Mouse (Mus musculus): ENCODE data around the gene Hoxb8. TPM values are rescaled to one million over a fixed set of nuclear protein-coding genes. Genes with fewer than 3 reads are reported as not detected.
A peak's percentile ranks its signal among the peaks of the same experiment; 100 is the strongest.

The Hoxb8 gene
- polyA plus RNA-seq, 2 experiments from 2014 or later = not detected

DNA sequence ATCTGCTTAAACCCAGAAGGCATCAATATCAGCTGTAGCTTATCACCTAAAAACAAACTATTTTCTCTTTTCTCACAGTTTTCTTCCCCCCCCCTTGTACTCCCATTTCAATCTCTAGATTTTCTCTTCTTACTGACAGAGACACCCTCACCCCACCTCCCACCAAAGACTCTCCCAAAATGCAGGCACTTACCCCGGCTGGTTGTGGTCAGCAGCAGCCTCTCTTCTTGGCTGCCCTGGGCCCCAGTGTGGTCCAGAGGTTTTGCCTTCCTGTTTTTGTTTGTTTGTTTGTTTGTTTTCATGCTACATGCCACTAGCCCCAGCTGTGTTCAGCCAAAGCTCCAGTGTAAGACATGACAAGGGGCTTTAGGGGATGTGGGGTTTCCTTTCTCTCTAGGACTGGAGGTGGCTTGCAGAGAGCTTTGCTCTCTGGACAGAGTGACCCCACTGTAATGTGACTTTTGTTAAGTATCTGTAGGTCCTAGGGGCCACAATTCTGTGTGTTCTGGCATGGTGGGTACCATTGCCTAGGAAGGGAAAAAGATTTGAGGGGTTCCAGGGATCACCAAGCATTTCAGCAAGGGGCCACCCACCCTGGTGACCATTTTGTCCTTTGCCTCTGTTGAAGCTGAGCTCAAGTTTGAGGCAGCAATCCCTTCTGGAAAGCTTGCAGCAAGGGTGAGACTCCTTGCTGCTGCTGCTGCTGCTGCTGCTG, 13.5 kb upstream of the Hoxb8 start:
- ATAC-seq = no peak

DNA sequence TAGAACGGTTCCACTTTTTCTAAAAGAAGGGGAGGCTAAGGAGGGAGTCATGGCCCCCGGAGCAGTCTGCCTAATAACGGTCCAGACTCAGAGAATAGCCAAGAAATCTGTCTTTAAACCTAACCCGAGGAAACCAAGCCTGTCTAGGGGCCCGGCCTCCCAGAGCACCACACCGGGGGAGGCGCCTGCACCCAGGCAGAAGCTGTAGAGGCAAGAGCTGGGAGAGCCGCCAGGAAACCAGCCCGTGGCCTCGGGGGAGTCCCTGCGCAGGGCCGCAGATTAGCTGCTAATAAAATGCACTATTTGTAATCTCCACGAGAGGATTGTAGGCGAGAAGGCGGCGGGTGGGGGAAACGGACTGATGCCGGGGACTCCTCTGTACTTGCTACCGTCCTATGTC, 11.8 kb upstream of the Hoxb8 start:
- ATAC-seq = peak; percentile 74

DNA sequence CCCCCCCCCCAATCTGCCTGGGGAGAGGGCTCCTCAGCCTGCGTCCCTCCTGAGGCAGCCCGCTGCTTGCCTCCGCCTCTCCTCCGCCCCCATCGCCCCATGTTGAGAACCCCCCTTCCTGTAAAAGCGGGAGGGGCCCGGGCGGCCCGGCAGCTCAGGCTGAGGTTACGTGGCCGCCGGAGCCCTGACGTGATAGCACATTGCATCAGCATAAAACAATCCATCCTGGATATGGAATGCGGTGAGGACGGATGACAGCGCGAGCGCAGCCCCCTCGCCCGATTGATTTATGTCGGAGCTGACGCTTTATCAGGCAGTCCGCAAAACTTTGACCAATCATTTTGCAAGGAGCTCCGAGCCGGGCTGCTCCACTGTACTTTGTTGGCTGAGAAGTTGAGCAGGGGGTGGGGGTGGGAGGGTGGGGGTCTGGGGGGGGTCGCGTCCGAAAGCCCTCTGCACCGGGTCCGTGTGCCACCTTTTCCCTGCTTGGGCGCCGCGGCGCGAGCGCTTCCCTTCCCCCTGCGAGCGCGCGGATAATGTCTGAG, 10.6 kb upstream of the Hoxb8 start, which contains the start of gene Hoxb9:
Gene Hoxb9, plus strand, starts transcription at position 462 of the 545 bp plus-strand sequence.
- peak; percentile 46 for ATAC-seq

- peak; percentile 19 for ATAC-seq
Measured at GRCm38 (mm10) chr11:96271541-96272011, 10.1 kb upstream of the Hoxb8 start.

DNA sequence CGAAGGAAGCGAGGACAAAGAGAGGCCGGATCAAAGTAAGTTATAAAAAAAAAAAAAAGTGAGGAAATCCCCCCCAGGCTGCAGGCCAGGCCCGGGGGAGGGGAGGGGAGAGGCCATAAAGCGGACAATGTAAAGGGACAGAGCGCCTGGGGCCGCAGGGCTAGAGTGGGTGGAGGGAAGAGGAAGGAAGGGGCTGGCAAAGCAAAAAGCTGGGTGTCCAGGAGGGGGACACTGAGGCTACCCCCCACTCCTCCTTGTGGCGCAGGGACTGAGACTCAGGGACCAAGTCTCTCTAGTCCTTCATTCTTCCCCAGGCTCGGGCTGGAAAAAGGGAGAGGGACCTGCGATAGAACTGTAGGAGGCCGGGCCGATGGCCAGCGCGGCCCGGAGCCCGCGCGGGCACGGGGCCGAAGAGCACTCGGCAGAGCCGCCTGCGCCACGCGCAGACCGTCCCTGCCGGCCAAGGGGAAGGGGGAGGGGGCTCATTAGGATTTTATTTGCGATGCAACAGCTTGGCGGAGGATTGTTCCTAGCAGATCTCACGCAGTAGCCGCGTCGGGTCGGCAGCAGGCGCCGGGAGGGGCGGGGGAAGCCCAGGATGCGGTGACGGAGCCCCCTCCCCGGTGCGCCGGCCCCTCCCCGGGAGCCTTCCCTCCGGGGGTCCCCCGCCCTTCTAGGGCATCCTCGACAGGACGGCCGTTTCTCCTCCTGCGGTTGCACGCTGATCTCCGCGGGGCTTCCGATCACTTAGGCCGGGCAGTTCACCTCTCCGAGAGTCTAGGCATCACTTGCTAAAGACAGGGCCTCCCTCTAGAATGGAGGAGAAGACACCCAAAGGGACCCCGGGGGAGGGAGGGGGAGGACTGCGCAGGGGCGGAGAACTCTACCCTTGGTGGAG, 9.4 kb upstream of the Hoxb8 start:
- ATAC-seq = no peak

GRCm38 (mm10) chr11:96274428-96274827, 7.3 kb upstream of the Hoxb8 start:
- no peak for ATAC-seq

DNA sequence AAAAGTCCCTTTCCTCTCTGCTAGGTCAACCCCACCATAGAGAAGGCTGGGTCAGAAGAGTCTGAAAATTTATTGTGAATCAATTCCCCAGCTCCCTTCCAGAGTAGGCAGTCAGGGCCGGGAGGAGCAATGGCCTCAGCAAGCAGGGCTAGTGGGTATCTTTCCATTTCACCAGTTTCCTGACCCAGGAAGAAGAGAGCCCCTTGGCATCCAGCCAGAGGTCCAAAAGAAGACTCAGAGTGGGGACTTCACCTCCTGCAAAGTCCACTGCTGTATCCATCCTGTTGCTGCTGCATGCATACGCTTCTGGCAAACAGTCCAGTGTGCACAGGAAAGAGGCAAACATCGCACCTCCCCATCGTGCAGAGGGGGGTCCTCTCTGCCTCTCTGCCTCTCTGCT, 5.8 kb upstream of the Hoxb8 start:
- no peak for ATAC-seq

DNA sequence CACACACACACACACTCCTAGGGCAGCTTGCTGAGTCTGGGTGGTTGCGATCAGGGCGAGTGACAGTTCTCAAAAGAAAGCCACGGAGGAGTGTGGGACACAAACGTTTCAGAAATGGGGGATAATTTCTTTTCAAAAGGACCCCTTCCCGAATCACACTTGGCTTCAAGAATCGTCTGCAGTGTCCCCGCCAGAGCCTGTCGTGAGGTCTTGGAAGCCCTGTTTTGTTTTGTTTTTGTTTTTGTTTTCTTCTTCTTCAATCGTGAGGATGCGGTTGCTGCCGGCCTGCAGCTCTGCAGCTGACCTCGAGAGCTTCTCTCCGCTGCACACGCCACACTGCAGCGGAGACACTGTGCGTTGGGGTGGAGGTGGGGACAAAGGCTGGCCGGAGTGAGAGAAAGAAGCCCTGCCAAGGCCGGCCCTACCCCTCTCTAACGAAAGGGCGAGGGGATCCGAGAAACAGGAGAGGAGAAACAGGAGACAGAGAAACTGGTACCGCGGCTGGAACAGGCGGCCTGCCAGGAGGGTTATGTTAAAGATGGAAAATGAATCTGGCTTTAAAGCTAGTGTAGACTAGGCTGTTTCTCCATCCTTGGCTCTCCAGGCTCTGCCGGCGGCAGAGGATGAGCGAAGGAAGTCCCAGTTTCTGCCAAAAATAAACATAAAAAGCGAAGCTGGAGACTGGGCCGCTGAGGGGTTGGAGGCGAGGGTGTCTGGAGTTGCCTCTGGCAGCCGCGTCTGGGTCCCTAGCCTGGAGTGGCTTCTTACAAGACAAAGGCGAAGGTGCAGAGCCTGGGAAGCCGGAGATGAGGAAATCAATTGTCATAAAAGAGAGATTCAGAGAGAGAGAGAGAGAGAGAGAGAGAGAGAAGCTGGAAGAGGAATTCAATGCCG, 4.3 kb upstream of the Hoxb8 start:
- ATAC-seq = no peak

GRCm38 (mm10) chr11:96278324-96278723, 3.4 kb upstream of the Hoxb8 start:
- no peak for ATAC-seq

GRCm38 (mm10) chr11:96278773-96279172, 2.9 kb upstream of the Hoxb8 start:
- peak; percentile 88 for ATAC-seq

DNA sequence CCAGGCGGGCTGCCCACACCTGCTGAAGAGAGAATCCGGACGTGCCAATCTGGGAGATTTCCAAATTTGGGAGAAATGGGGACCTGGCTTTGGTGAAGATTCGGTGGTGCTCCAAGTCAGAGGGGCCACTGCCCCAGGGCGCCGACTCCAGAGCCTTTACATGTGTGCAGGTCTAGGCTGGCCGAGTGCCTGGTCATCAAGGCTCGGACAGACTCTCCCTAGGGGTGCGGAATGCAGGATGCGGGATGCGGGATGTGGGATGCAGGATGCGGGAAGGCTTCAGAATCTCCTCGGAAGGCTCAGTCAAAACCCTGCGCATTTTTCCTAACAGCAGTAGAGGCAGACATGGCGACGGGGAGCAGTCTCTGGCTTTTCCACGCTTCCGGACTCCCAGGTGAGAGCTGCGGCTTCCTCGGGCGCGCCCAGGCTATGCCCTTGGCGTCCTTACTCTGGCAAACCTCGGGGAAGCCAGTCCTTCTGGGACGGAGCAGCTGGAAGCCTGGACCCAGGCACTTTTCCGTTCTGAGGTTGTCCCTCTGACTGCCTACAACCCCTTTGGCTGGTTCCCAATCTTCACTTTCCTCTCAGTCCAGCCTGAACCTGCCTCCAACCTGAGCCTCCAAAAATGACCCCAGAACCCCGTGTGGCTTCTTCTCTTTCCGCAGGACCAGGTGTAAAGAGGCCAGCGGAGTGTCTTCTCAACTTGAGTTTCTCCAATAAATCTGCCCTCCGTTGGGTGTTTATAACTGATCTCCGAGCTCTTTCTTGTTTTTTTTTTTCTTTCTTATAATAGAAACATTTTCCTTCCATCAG, 2.1 kb upstream of the Hoxb8 start:
- ATAC-seq = no peak

DNA sequence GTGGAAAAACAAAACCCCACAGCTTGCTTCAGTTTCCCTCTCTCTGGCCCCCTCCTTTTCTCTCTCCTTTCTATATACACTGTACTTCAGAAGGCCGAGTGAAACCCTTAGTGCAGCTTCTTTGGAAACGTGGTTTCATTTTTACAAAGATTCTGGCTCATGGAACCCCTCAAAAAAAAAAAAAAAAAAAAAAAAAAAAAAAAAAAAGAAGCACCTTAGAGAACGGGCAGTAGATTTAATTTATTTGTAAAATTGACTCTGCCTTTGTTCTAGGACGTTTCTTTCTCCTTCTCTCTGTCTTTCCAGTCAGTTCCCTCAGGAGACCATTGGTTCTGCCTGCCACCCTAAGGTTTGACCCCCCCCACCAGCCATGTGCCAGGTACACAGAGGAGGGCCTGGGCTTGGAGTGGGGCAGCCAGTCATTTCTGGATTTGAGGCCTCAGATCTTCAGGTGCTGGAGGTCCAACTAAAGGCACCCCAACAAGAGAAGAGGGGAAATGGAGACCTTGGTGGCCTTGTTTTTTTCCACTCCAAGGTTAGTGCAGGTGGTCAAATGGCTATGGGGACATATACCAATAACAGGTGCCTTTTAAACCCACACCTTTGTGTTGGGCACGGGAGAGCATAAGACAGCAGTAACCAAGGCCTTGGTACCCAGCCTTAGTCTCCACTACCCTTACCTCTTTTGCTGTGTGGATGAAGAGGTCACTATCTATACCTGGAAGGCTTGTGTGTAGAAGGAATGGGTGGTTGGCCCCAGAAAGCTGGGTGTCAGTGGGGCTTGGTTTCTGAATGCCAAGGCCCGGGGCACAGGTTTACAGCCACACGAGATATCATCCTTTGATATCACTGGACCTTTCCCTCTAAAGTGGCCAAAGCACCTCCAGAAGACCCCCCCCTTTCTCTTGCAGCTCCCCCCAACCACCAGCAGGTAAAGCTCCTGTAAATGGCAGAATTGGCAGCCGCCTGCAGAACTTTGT, 1.0 kb upstream of the Hoxb8 start:
- no peak for ATAC-seq

GRCm38 (mm10) chr11:96281396-96281795, 309 bp upstream of the Hoxb8 start:
- no peak for ATAC-seq

GRCm38 (mm10) chr11:96282795-96283430, 1.2 kb downstream of the Hoxb8 start:
- no peak for ATAC-seq

DNA sequence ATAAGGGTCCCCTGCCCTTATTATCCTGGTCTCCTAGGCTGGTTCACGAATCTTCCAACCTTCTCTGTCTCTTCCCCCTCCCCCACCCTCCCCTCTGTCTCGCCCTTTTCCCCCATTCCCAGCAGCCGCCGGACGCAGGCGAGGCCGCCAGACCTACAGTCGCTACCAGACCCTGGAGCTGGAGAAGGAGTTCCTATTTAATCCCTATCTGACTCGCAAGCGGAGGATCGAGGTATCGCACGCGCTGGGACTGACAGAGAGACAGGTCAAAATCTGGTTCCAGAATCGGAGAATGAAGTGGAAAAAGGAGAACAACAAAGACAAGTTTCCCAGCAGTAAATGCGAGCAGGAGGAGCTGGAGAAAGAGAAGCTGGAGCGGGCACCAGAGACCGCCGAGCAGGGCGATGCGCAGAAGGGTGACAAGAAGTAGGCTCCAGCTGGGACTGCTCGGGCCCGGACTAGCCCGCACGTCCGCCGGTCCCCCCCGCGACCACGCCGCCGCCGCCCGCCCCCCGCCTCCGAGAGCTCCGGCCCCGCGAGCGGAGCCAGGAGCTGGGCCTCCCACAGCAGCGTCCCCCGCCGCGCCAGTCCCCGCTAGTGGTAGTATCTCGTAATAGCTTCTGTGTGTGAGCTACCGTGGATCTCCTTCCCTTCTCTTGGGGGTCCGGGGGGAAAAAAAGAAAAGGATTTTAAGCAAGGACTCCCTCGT, 2.5 kb downstream of the Hoxb8 start:
- ATAC-seq = peak; percentile 75

DNA sequence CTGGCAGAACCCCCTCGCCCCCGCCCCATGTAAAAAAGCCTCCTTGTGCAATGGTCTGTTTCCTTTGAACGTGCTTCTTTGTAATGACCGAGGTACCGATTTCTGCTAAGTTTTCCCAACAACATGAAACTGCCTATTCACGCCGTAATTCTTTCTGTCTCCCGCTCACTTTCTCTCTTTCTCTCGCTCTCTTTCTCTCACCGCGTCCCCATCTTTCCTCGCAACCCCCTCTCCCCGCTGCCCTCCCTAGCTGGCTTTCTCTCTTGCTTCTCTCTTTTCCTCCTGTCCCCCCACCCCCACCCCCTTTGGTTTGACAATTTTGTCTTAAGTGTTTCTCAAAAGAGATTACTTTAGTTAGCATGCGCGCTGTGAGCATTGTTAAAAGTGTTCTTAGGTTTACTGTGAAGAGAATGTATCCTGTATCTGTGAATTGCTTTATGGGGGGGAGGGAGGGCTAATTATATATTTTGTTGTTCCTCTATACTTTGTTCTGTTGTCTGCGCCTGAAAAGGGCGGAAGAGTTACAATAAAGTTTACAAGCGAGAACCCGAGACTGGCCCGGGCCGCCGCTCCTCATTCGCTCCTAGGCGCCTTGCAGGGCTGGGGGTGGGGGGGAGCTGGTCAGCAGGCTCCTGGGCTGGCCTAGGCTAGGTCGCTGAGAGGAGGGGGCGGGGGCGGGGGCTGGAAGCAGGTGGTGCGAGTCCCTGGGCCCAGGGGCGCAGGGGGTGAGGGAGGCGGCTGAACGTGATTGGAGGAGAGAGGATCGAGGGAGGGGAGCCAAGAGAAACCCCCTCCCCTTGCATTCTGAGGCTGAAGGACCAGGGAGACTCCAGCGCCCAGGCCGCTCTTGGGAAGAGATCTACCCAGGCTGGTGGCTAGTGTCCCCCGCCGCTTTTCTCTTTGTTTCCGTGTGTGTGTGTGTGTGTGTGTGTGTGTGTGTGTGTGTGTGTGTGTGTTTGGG, 3.3 kb downstream of the Hoxb8 start:
- peak; percentile 12 for ATAC-seq
